Mouse (Mus musculus): ENCODE results near the gene Hkdc1.

Hkdc1 gene

DNA sequence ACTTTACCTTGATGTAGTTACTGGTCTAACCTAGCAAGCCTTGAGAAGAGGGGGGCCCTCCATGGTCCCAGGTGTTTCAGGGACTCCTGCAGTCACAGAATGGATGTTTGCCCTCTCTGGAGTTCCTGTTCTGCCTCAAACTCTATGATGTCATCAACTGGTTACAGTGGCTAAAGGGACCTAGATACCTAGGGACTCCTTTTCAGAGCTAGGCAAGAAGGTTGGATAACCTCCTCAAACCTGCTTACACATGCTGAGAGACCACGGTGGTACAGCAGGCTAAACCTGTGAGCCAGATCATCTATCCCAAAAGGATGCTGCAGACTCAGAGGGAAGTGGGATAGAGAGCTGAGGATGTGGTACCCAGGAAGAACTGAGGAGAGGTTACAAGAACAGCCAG lies 42.5 kb downstream of the Hkdc1 start, which contains the start of gene Hk1:
Hk1 (minus strand) TSS at position 101 of the 400 bp plus-strand sequence.
- DNase-seq: no peak

DNA sequence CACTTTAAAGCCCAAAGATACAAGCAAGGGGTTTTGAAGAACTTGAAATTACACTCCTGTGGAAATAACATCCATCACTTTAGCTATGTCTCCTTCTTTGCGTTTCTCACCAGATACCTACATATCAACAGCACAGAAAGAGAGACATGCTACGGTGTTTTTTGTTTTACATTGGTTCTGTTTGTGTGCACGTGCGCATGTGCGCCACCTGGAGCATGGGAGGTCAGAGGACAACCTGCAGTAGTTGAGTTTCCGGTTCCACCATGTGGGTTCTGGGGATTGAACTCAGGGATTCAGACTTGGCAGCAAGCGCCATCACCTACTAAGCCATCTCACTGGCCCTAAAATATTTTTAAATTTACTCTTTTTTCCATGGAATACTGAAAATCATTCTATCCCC lies 63.5 kb downstream of the Hkdc1 start:
- no peak for DNase-seq

DNA sequence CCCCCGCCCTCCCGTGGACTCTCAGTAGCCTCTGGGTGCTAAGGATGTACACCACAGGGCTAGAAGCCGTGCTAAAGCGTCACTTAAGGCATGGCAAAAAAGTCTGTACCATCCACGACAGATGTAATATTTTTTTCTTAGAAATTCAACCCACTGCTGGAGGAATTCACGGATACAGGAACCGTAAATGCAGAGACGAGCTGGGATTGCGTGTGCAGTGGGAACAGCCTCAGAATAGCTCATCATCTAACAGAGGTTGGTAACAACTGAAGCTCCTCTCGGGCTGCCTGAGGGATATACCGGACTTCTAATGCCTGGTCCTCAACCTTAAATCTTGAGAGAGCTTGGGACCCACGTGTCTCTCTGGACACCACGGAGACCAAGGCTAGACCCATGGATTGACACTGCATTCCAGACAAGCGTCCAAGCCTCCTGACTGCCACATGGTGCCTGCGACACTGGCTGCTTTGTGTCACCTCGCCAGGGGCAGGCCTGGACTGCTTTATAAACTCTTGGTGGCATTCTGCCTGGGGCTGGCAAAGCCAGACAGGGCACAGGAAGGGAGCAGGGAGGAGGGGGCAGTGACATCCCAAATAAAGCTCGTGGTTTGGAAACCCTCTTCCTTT lies 66.1 kb downstream of the Hkdc1 start:
- peak; percentile 45 for DNase-seq

DNA sequence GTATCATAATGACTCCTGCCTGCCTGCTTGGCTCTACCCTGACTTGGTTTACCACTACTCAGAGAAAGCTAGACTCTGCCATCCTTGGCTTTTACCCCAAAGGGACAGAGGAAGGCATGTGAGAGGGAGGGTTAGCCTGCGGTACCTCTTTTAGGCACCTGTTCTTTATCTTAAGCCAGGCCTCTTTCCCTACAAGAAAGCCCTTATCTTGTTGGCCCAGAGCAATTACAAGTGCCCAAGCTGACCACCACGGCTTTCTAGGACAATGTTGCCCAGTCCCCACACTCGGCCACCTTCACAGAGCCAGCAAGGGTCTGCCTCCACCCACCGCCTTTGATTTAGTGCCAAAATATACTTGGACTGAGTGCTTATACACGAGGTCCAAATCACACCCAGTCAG lies 77.1 kb downstream of the Hkdc1 start:
- no peak for DNase-seq

DNA sequence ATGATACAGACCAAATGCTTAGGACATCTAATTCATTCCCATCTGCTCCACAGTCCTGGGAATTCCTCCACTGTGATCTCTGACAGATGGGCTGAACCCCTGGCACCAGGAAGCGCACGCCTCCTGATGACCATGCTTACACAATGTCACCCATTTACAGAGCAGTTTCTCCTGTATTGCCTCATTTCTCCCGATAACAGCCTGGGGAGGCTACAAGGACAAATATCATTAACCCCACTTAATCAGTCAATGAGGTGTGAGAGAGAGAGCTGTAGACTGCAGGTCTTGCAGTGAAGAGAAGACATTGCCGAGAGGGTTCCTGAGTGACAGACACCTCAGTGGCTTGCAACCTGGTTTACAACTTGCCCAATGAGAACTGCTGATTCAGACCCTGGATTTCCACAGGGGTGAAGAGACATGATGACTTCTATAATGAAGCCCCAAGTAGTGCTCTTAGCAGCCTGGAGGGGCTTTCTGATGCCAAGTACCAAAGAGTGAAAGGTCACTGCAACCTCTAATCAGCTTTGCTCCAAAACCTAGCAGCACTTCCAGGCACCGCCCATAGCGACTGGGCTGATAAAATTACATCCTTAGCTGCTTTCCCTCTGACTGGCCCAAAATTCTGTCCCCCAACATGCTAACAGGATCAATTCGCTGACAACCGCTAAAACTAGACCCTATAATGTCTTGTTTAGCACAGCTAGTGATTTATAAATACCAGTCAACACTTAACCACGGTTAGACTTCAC lies 78.1 kb downstream of the Hkdc1 start:
- no peak for DNase-seq

DNA sequence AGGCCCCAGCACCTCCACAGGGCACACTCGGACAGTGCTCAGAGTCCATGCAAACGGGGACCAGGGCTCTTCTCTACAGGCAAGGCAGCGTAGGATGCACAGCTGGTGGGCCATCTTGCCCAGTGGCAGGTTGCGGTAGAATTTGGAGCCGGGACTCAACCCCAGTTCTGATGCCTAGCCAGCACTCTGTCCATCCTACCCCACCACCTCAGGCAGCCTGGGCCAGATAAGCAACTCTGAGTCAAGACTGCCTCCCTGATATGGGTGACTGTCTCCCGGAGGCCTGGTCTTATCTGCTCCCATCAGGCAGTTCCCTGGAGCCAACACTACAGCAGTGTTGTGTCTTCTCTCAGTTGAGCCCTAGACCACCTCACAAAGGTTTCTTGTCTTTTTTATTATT lies 79.8 kb downstream of the Hkdc1 start:
- no peak for DNase-seq

DNA sequence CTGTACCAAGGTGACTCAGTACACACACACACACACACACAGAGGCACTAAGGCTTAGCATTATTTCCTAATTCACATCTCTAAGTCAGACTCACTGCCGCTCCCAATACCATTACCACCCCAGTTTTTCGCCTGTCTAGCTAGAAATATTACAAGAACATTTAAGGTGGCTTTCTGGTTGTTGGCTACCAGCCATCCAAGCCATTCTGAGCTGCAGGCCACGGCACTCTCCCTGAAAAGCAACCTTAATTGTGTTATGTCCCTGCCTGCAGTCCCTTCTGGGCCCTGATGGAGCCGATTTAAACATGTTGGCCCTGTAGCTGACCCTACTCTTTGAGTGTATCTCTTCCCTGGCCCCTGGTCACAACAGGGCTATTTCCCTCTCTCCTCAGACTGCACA lies 80.3 kb downstream of the Hkdc1 start:
- no peak for DNase-seq

DNA sequence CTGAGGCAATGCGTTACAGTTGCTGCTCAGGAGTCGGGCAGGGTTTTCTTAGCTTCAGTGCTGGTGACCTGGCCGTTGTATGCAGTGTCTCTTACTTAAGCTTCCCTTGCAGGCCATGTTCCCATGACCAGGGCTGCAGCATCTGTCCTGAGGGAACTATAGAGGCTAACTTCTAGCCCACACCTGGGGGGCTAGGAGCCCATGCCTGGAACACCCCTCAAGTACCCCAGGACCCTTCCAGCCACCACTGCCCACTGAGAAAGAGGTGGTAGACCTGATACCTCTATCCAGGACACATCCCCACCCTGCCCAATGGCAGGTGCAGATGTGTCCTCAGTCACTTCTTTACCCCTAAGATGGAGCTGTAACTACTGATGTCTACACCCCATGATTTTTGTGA lies 81.3 kb downstream of the Hkdc1 start:
- DNase-seq: no peak

DNA sequence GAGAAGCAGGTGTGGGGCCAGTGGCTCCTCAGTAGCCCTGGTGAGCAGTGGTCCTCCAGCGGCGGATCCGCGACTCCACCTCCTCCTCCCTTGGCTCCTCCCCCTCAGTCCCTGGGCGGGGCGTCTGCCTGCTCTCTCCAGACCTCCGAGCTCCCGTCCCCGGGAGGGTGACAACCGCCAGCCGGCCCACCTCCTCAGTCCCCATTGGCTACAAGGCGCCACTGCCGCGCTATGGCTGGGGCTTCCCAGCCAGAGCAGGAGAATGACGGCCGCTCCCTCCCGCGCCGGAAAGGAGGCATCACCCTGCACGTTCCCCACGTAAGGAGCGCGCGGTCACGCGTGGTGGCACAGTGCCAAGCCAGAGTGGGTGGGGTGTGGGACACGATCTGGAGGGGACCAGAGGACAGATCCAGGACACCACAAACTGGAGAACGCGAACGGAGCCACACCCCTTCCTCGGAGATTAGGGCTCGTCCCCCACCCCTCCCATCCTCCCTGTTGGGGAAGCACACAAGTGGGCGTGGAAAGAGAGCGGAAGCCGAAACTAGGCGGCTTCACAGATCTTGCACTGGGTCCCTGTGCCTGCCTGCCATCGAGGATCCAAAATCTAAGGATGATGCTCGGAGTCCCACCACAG lies 82.1 kb downstream of the Hkdc1 start:
- DNase-seq: peak; percentile 98

DNA sequence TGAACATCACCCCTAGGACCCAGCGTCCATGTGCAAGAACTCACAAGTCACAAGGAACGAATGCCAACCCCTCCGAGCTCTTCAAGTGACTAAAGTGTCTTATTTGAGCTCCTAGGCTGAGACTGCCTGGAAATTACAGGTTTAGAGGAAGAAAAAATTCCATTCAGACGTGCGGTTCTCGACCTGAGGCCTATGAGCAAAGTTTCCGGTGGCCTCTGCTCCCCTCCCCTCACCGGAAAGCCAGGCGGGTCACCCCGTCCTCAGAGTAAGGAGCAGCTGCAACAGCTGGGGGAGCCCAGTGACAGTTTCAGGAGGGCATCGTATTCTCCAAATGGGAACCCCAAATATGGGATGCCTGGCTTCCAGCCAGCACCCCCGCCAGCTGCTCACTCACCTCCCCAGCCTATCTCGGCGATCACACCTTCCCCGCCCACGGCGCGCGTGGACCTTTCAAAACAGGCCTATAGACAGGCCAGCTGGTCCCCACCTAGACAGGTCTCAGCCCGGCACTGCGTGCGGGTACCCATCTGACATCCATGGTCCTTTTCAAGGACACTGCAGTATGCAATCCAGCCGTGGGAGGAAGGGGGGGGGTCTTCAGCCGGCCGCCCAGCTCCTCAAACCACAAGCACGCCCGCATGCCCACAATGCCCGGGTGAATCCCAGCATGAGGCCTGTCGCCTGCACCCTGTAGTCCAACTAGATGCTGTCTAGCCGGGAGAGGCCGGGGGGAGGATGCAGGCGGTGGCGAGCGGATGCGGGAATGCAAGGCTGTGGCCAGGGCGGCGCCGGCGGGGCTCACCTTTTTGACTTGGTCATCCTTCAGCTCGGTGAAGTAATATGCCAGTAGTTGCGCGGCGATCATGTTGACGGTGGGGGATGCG lies 82.8 kb downstream of the Hkdc1 start:
- DNase-seq: peak; percentile 69

DNA sequence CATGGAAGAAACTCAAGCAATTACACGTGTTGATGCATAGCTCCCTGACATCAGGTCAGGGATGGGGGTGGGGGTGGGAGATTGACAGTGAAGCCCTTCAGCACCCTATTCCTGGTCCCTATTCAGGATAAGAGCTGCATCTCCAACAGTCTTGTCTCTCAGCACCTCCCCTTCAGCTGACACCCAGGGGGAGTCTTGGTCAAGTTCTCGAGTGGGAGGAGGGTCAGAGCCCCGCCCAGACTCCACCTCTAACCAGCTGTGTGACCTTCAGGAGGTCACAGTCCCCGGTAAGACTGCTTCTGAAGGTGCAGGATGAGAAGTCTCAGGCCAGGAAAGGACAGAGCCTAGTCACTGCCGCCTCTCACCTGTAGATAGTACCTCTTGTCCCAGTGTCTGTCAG lies 83.7 kb downstream of the Hkdc1 start:
- no peak for DNase-seq

DNA sequence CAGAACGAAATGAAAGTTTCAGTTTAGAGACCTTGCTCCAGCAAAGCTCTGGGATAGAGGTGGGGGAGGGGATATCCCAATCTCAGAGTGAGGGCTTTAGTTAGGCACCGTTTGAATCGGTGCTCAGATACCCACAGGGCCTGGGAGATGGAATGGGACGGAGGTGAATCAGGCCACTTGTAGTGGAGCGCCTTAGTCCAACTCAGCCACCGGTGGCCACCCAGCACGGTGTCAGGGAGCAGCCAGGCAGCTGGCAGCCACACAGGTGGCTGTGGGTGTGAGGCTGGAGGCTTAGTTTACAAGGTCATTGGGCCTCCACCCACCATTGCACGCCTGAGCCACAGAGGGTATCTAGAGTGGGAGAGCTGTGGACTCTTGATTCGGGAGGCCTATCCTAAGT lies 84.1 kb downstream of the Hkdc1 start:
- no peak for DNase-seq

DNA sequence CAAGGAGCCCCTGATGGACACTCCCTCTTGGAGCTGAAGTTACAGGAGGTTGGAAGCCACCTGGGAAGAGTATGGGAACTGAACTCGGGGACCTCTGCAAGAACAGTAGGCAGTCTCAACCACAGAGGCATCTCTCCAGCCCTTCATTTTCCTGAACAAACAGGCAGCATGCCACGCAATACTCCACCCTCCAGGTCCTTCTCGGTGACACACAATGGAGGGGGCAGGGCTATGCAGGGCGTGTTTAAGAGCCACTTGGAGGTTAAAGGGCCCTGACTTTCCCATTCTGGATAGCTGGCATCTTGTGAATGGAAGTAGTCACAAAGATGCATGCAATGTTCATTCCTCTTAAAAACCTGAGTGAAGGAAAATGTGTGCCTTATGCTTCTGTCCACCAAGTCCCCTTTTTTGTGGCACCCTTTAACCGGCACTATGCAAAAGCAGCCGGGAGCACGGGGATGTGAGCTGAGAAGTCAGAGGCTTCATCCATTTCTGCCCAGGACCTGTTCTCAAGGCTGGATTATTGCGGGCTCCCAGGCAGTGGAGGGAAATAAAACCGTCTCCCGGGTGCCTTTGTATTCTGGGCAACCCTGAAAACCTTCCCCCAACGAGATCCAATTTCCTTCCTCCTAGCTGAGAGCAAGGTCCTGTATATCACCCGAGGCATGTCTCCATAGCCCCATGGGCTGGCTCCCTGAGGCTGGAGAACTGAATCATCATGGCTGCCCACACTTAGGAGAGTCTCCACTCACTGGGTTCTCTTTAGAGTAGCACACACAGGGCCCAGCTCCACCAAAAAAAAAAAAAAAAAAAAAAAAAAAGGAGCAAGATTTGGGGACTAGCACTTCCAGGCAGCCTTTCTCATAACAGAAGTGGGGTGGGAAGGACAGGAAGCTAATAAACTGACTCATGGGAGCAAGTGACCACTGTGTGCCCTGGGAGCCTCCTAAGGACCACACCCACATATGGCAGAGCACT lies 85.4 kb downstream of the Hkdc1 start:
- no peak for DNase-seq

DNA sequence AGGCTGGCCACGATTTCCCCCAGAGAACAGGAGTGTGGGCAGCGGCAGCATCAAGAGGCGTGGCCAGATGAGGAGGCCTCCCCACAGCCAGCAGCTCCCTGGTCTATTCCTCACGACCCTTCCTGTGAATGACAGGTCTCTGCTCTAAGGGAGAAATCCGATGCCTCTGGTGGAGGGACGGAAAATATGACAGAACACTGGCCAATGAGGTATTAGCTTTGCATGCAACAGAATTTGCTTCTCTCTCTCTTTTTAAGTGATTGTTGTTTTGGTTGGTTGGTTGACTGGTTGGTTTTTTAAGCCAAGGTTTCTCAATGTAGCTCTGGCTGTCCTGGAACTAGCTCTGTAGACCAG lies 86.9 kb downstream of the Hkdc1 start:
- DNase-seq: no peak

DNA sequence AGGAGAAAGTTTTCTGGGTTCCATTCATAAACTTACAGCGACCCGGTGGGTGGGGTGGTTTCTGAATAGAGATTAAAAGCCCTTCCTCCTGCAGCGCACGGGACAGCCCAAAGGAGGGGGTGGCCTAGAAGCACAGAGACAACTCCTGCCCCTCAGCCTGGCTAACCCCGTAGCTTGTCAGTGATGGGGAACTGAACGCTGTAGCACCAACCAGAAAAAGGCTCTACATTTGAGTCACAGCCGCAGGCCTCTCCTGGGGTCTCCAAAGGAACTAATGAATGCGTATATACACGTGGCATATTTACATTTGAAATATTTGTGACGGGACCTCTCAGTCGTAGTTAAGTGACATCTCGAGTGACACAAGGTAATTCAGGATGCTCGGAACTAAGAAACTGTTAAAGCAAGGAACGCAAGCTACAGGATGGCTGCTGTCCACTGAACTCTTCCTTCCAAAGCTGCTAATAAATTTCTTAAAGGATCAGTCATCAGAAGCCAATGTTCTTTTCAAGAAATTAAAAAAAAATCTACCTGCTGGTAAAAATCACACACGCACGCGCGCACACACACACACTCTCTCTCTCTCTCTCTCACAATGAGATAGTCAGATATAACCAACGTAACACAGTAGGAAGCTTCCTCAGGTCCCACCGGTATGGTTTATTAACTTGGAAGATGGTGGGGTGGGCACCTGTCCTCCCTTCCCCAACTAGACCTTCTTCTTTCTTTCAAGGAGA lies 87.4 kb downstream of the Hkdc1 start:
- DNase-seq: no peak

DNA sequence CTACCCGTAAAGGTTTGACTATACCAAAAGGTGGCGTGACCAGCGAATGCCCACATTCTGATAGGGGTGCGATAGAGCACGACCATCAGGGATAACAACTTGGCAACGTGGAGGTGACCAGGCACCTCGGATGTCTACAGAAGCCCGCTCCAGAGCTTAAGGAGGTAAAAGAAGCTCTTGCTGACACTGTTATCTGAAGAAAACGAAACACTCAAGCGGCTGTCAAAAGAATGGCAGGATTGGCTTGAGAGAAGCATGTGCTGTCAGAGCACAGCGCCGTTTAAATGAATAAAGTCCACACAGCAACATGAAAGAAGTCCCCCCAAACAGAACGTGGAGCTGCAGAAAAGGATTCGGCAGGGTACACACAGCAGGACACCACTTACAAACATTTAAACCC lies 89.0 kb downstream of the Hkdc1 start:
- no peak for DNase-seq

All from right cerebral cortex, postnatal 25 days (tissue).